Mouse (Mus musculus): Measurements from ENCODE around the gene Ccdc157. TPM values are rescaled to one million over a fixed set of nuclear protein-coding genes. Genes with fewer than 3 reads are reported as not detected.

Gene Ccdc157
- polyA plus RNA-seq, 1 experiment: 15.8 TPM

- TF ChIP-seq POLR2A (IDR thresholded peaks at IDR 0.05; ENCODE audit: borderline replicate concordance, insufficient read depth, low read length) (no peak), CTCF (IDR thresholded peaks at IDR 0.05; ENCODE audit: borderline replicate concordance, insufficient read depth, low read depth, low read length) (no peak)
- Histone ChIP-seq H3K4me3 (replicated peaks; ENCODE audit: insufficient read depth, low read depth, low read length) (no peak overlapping the region), H3K27me3 (ENCODE audit: control insufficient read depth, insufficient read depth, low read length) (no peaks in the 10 kb centered on the region), H3K4me1 (ENCODE audit: control insufficient read depth, insufficient read depth, low read length) (no peaks in the 10 kb centered on the region), H3K27ac (ENCODE audit: insufficient read depth, low read length) (no peak overlapping the region)
- 81% methylated on average over 6 of the region's 6 CpGs for WGBS
- no peak for DNase-seq
These were observed 54.6 kb downstream of the Ccdc157 start for GRCm38 (mm10) chr11:4105444-4105843.

- 92% methylated on average over 5 of the region's 5 CpGs for WGBS
- no peaks in the 10 kb centered on the region for H3K27me3 ChIP-seq (ENCODE audit: control insufficient read depth, insufficient read depth, low read length)
- no peak for DNase-seq
These were observed 55.1 kb downstream of the Ccdc157 start for GRCm38 (mm10) chr11:4104989-4105388.

GRCm38 (mm10) chr11:4103522-4103921 lies 56.6 kb downstream of the Ccdc157 start:
- WGBS: 81% methylated on average over 14 of the region's 14 CpGs
- Histone ChIP-seq H3K4me3 (replicated peaks; ENCODE audit: insufficient read depth, low read depth, low read length) (no peak overlapping the region), H3K4me1 (ENCODE audit: control insufficient read depth, insufficient read depth, low read length) (no peaks in the 10 kb centered on the region), H3K27ac (ENCODE audit: insufficient read depth, low read length) (no peak overlapping the region), H3K27me3 (ENCODE audit: control insufficient read depth, insufficient read depth, low read length) (no peaks in the 10 kb centered on the region)
- no peak for DNase-seq
- TF ChIP-seq CTCF (IDR thresholded peaks at IDR 0.05; ENCODE audit: borderline replicate concordance, insufficient read depth, low read depth, low read length): no peak
- no peak for TF ChIP-seq POLR2A (IDR thresholded peaks at IDR 0.05; ENCODE audit: borderline replicate concordance, insufficient read depth, low read length)

More at GRCm38 (mm10) chr11:4104989-4105388, 55.1 kb downstream of the Ccdc157 start:
- no peak overlapping the region for H3K4me3 ChIP-seq (replicated peaks; ENCODE audit: insufficient read depth, low read depth, low read length)
- no peaks in the 10 kb centered on the region for H3K4me1 ChIP-seq (ENCODE audit: control insufficient read depth, insufficient read depth, low read length)
- no peak for TF ChIP-seq CTCF (IDR thresholded peaks at IDR 0.05; ENCODE audit: borderline replicate concordance, insufficient read depth, low read depth, low read length)
- TF ChIP-seq POLR2A (IDR thresholded peaks at IDR 0.05; ENCODE audit: borderline replicate concordance, insufficient read depth, low read length): no peak
- no peak overlapping the region for H3K27ac ChIP-seq (ENCODE audit: insufficient read depth, low read length)

GRCm38 (mm10) chr11:4101851-4102250 lies 58.2 kb downstream of the Ccdc157 start:
- no peaks in the 10 kb centered on the region for H3K27me3 ChIP-seq (ENCODE audit: control insufficient read depth, insufficient read depth, low read length)
- DNase-seq: no peak
- no peak for TF ChIP-seq POLR2A (IDR thresholded peaks at IDR 0.05; ENCODE audit: borderline replicate concordance, insufficient read depth, low read length)
- no peak for TF ChIP-seq CTCF (IDR thresholded peaks at IDR 0.05; ENCODE audit: borderline replicate concordance, insufficient read depth, low read depth, low read length)
- no peak overlapping the region for H3K27ac ChIP-seq (ENCODE audit: insufficient read depth, low read length)
- no peak overlapping the region for H3K4me3 ChIP-seq (replicated peaks; ENCODE audit: insufficient read depth, low read depth, low read length)
- WGBS: 80% methylated on average over 5 of the region's 5 CpGs
- H3K4me1 ChIP-seq (ENCODE audit: control insufficient read depth, insufficient read depth, low read length): 0 out of 2 replicates have a peak, but pooled peaks cover 3% of the 10 kb centered on the region

GRCm38 (mm10) chr11:4099447-4099846 lies 60.6 kb downstream of the Ccdc157 start:
- H3K4me3 ChIP-seq (replicated peaks; ENCODE audit: insufficient read depth, low read depth, low read length): no peak overlapping the region
- H3K27me3 ChIP-seq (ENCODE audit: control insufficient read depth, insufficient read depth, low read length): no peaks in the 10 kb centered on the region
- no peak for DNase-seq
- TF ChIP-seq POLR2A (IDR thresholded peaks at IDR 0.05; ENCODE audit: borderline replicate concordance, insufficient read depth, low read length) (no peak), CTCF (IDR thresholded peaks at IDR 0.05; ENCODE audit: borderline replicate concordance, insufficient read depth, low read depth, low read length) (no peak)
- H3K27ac ChIP-seq (ENCODE audit: insufficient read depth, low read length): no peak overlapping the region
- 71% methylated on average over 3 of the region's 3 CpGs for WGBS
- 0 out of 2 replicates have a peak, but pooled peaks cover 3% of the 10 kb centered on the region for H3K4me1 ChIP-seq (ENCODE audit: control insufficient read depth, insufficient read depth, low read length)

DNA sequence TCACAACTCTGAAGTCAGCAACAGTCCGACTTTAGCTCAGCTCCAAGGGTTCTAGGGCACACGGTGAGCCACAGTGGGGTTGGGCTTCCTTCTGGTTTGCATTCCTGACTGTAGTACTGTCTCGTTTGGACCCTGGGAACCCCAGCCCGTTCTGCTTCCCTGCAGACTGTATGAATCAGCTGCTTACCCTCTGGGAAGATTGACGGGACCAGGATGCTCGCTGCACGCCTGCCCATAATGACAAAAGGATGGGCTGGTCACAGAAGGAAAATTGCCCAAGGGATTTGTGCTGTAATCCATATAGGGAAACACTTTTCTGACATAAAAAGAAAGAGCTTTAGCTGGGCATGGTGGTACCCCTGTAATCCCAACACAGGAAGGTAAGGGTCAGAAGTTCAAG lies 61.3 kb downstream of the Ccdc157 start:
- no peak for DNase-seq
- H3K27me3 ChIP-seq (ENCODE audit: control insufficient read depth, insufficient read depth, low read length): no peaks in the 10 kb centered on the region
- WGBS: 59% methylated on average over 7 of the region's 7 CpGs
- no peak for TF ChIP-seq POLR2A (IDR thresholded peaks at IDR 0.05; ENCODE audit: borderline replicate concordance, insufficient read depth, low read length)
- no peak for TF ChIP-seq CTCF (IDR thresholded peaks at IDR 0.05; ENCODE audit: borderline replicate concordance, insufficient read depth, low read depth, low read length)
- peaks cover 3% of the 10 kb centered on the region; the same call in 1 of the 2 replicates for H3K4me1 ChIP-seq (ENCODE audit: control insufficient read depth, insufficient read depth, low read length)
- H3K4me3 ChIP-seq (replicated peaks; ENCODE audit: insufficient read depth, low read depth, low read length): no peak overlapping the region
- H3K27ac ChIP-seq (ENCODE audit: insufficient read depth, low read length): no peak overlapping the region

- no peak overlapping the region for H3K27ac ChIP-seq (ENCODE audit: insufficient read depth, low read length)
- peaks cover 3% of the 10 kb centered on the region; the same call in 1 of the 2 replicates for H3K4me1 ChIP-seq (ENCODE audit: control insufficient read depth, insufficient read depth, low read length)
- DNase-seq: no peak
- TF ChIP-seq CTCF (IDR thresholded peaks at IDR 0.05; ENCODE audit: borderline replicate concordance, insufficient read depth, low read depth, low read length) (no peak), POLR2A (IDR thresholded peaks at IDR 0.05; ENCODE audit: borderline replicate concordance, insufficient read depth, low read length) (no peak)
- 51% methylated on average over 8 of the region's 8 CpGs for WGBS
- H3K4me3 ChIP-seq (replicated peaks; ENCODE audit: insufficient read depth, low read depth, low read length): no peak overlapping the region
- H3K27me3 ChIP-seq (ENCODE audit: control insufficient read depth, insufficient read depth, low read length): no peaks in the 10 kb centered on the region
These were observed 62.0 kb downstream of the Ccdc157 start for GRCm38 (mm10) chr11:4098120-4098519.

GRCm38 (mm10) chr11:4097091-4097621 lies 62.9 kb downstream of the Ccdc157 start:
- TF ChIP-seq POLR2A (IDR thresholded peaks at IDR 0.05; ENCODE audit: borderline replicate concordance, insufficient read depth, low read length) (no peak), CTCF (IDR thresholded peaks at IDR 0.05; ENCODE audit: borderline replicate concordance, insufficient read depth, low read depth, low read length) (no peak)
- Histone ChIP-seq H3K4me1 (ENCODE audit: control insufficient read depth, insufficient read depth, low read length) (peaks cover 3% of the 10 kb centered on the region; the same call in 1 of the 2 replicates), H3K27ac (ENCODE audit: insufficient read depth, low read length) (peak overlapping the region; percentile 83), H3K27me3 (ENCODE audit: control insufficient read depth, insufficient read depth, low read length) (no peaks in the 10 kb centered on the region), H3K4me3 (replicated peaks; ENCODE audit: insufficient read depth, low read depth, low read length) (peak overlapping the region; percentile 68)
- no peak for DNase-seq
- whole genome bisulfite sequencing: 25% methylated on average over 10 of the region's 10 CpGs

Measured in cerebellum, adult 2 months (tissue).